Mouse (Mus musculus): ENCODE results near the gene Opcml.
A peak's percentile ranks its signal among the peaks of the same experiment; 100 is the strongest.

The Opcml gene

GRCm38 (mm10) chr9:28932069-28932468 is 1141.5 kb downstream of the Opcml start:
- no peak for DNase-seq (ENCODE audit: low read depth, low spot score)

GRCm38 (mm10) chr9:28937163-28937562 is 1146.6 kb downstream of the Opcml start:
- DNase-seq (ENCODE audit: low read depth, low spot score): no peak

GRCm38 (mm10) chr9:28937980-28938379 is 1147.4 kb downstream of the Opcml start:
- peak; percentile 12 for DNase-seq (ENCODE audit: low read depth, low spot score)

- DNase-seq (ENCODE audit: low read depth, low spot score): no peak
Measured at GRCm38 (mm10) chr9:28940901-28941300, 1150.3 kb downstream of the Opcml start.

- DNase-seq (ENCODE audit: low read depth, low spot score): no peak
Measured at GRCm38 (mm10) chr9:28969455-28969854, 1178.9 kb downstream of the Opcml start.

Data from forelimb bud, embryonic 11.5 days (tissue).